Mouse (Mus musculus) forebrain, embryonic 10.5 days (tissue): ENCODE results near the gene Kctd19. TPM values are rescaled to one million over a fixed set of nuclear protein-coding genes. Genes with fewer than 3 reads are reported as not detected.

Experiments used
- DNase-seq: peaks from one replicate; pipeline ENCODE4 v3.0.0-alpha.2; 2017; ENCODE audit warnings: low spot score; ENCODE audit errors: extremely low spot score
- H3K27ac ChIP-seq: fragments of 300-500 bp; sonication (generic); 2 replicates; pipeline ENCODE4 v1.5.1; 2016; ENCODE audit warnings: mild to moderate bottlenecking
- H3K27me3 ChIP-seq: fragments of 300-500 bp; sonication (generic); 2 replicates; pipeline ENCODE4 v1.6.1; 2016; ENCODE audit warnings: mild to moderate bottlenecking; ENCODE audit not compliant: poor library complexity, severe bottlenecking
- H3K36me3 ChIP-seq: fragments of 300-500 bp; sonication (generic); replicated peaks from 2 replicates; pipeline ENCODE4 v1.6.1; 2016; ENCODE audit warnings: mild to moderate bottlenecking, moderate library complexity
- H3K4me1 ChIP-seq: fragments of 300-500 bp; sonication (generic); 2 replicates; pipeline ENCODE4 v1.6.1; 2016
- H3K4me3 ChIP-seq: fragments of 300-500 bp; sonication (generic); 2 replicates; pipeline ENCODE4 v1.5.1; 2016; ENCODE audit warnings: mild to moderate bottlenecking, moderate library complexity
- H3K9me3 ChIP-seq: fragments of 300-500 bp; sonication (generic); 2 replicates; pipeline ENCODE4 v1.6.1; 2016; ENCODE audit warnings: mild to moderate bottlenecking, moderate library complexity
- WGBS: fragments of 180-500 bp; shearing (Covaris S2); methylation state at CpG from one replicate; pipeline ENCODE4 v1.1.7; 2016; 5-methylcytosine and 5-hydroxymethylcytosine counted together
- polyA plus RNA-seq: library from polyadenylated mRNA; unstranded; fragments of >200 nt; fragmentation: Nextera tagmentation; extraction: Ambion mirVana; gene quantifications from 2 replicates; pipeline ENCODE4 v1.2.1, GENCODE M21; 2016

Kctd19 gene
- polyA plus RNA-seq, 1 experiment from 2014 or later = not detected

DNA sequence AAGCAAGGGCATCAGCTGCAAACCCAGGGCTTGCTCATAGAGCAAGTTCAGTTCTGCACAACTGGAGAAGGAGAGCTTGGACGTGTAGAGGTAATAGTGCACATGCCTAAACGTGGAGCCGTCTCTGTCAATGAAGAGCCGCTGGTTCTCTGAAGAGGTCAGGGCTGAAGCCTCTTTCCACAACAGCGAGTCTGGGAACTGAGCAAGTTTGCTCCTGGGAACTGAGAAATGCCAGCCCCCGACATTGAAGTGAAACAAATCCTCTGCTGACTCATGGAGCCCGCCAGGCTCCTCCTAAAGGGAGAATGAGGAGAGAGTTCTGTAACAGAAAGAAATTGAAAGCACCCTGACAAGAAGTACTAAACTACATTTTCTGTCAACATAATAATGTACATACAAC lies 5.0 kb downstream of the Kctd19 start:
- Histone ChIP-seq H3K27ac (no peak overlapping the region), H3K27me3 (peaks cover 16% of the 10 kb centered on the region), H3K9me3 (no peaks in the 10 kb centered on the region), H3K36me3 (no peaks in the 10 kb centered on the region), H3K4me1 (peaks cover 4% of the 10 kb centered on the region), H3K4me3 (no peak overlapping the region)
- 68% methylated on average over 7 of the region's 7 CpGs for WGBS
- no peak for DNase-seq

GRCm38 (mm10) chr8:105406416-105406815 lies 6.9 kb downstream of the Kctd19 start:
- DNase-seq = no peak
- Histone ChIP-seq H3K36me3 (no peaks in the 10 kb centered on the region), H3K27me3 (no peaks in the 10 kb centered on the region), H3K9me3 (no peaks in the 10 kb centered on the region), H3K27ac (no peak overlapping the region), H3K4me3 (no peak overlapping the region), H3K4me1 (peaks cover 3% of the 10 kb centered on the region)
- 87% methylated on average over 10 of the region's 10 CpGs for WGBS

DNA sequence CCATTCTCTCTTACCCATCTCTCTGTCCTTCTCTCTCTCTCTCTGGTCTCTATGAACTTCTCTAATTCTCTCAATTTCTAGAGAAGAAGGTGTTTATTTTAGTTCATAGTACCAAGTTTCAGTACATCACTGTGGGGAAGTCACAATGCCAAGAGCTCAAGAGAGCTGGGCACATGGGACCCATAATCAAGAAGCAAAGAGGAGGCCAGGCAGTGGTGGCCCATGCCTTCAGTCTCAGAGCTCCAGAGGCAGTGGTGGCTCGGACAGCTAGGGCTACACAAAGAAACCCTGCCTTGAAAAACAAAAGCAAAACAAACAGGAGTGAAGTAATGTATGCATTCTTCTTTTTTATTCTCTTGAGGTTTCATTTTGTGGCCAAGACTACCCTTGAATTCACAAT lies 8.8 kb downstream of the Kctd19 start:
- Histone ChIP-seq H3K9me3 (no peaks in the 10 kb centered on the region), H3K27ac (no peak overlapping the region), H3K36me3 (no peaks in the 10 kb centered on the region), H3K4me3 (no peak overlapping the region), H3K4me1 (peaks cover 9% of the 10 kb centered on the region), H3K27me3 (no peaks in the 10 kb centered on the region)
- WGBS = 73% methylated on average over 1 of the region's 1 CpGs
- no peak for DNase-seq

DNA sequence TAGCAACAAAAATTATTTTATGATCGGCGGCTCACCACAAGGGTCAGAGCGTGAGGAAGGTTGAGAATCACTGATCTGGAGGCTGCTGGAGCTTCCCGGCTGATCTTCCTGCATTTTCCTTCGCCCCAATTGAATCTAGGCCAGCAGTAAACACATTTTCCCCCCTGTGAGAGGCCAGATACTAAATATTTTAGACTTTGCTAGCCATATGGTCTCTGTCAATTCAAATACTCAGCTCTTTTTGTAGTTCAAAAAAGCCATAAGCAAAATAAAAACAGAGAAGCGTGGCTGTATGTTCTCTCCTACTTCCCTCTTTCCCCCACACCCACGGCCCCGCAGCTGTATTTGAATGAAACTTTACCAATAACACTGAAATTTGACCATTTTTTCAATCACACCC lies 9.8 kb downstream of the Kctd19 start:
- Histone ChIP-seq H3K36me3 (no peaks in the 10 kb centered on the region), H3K27ac (no peak overlapping the region), H3K4me3 (no peak overlapping the region), H3K9me3 (no peaks in the 10 kb centered on the region), H3K27me3 (no peaks in the 10 kb centered on the region), H3K4me1 (peaks cover 9% of the 10 kb centered on the region)
- no peak for DNase-seq
- 93% methylated on average over 8 of the region's 8 CpGs for WGBS

- Histone ChIP-seq H3K4me3 (no peak overlapping the region), H3K36me3 (no peaks in the 10 kb centered on the region), H3K27me3 (no peaks in the 10 kb centered on the region), H3K27ac (no peak overlapping the region), H3K4me1 (peaks cover 9% of the 10 kb centered on the region), H3K9me3 (no peaks in the 10 kb centered on the region)
- 87% methylated on average over 5 of the region's 5 CpGs for WGBS
- DNase-seq = no peak
These were observed 13.3 kb downstream of the Kctd19 start for GRCm38 (mm10) chr8:105400016-105400415.

DNA sequence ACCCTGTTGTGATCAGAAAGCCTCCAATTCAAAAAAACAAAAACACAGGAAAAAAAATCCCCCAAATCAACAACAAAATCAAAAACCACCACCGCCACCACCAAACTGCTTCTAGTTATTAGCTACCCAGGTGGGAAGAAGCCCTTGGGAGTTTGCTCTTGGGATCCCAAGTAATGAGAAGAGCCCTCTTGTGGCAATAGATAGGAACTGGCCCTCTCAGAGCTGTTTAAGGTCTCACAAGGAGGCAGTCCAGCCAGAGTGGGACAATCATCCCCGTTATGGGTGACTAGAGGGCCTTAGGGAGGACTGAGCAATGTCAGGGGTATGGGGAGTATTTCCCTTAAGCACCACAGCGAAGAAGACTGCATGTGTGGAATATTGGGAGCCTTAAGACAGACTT lies 15.6 kb downstream of the Kctd19 start:
- peaks cover 14% of the 10 kb centered on the region for H3K4me1 ChIP-seq
- H3K27me3 ChIP-seq = no peaks in the 10 kb centered on the region
- no peaks in the 10 kb centered on the region for H3K9me3 ChIP-seq
- WGBS = 41% methylated on average over 3 of the region's 3 CpGs
- H3K4me3 ChIP-seq = no peak overlapping the region
- DNase-seq = no peak
- H3K36me3 ChIP-seq = no peaks in the 10 kb centered on the region
- H3K27ac ChIP-seq = no peak overlapping the region

DNA sequence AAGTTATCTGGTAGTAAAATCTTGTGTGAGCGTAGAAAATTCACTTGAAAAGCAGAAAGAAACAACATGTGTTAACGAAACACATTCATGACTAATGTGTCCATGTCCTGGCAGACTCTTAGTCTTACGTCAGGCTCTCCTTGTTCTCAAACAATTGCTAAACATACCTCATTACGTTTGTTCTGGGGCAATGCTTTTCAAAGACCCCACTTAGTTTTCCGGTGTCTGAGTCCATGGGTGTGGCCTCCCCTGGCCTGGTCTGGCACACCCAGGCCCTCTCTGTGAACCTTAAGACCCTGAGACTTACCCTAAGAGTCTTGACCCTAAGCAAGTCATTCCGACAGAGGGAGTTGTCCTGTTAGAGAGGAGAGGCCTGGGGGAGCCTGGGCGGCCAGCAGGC lies 19.4 kb downstream of the Kctd19 start:
- Histone ChIP-seq H3K9me3 (no peaks in the 10 kb centered on the region), H3K27me3 (no peaks in the 10 kb centered on the region), H3K27ac (no peak overlapping the region), H3K4me1 (peaks cover 5% of the 10 kb centered on the region), H3K4me3 (no peak overlapping the region), H3K36me3 (no peaks in the 10 kb centered on the region)
- DNase-seq = no peak
- 71% methylated on average over 7 of the region's 7 CpGs for WGBS

- Histone ChIP-seq H3K27ac (no peak overlapping the region), H3K27me3 (no peaks in the 10 kb centered on the region), H3K4me1 (peaks cover 5% of the 10 kb centered on the region), H3K4me3 (no peak overlapping the region), H3K9me3 (no peaks in the 10 kb centered on the region), H3K36me3 (no peaks in the 10 kb centered on the region)
- no peak for DNase-seq
- WGBS = 91% methylated on average over 12 of the region's 12 CpGs
These were observed 20.1 kb downstream of the Kctd19 start for GRCm38 (mm10) chr8:105393089-105393787.

DNA sequence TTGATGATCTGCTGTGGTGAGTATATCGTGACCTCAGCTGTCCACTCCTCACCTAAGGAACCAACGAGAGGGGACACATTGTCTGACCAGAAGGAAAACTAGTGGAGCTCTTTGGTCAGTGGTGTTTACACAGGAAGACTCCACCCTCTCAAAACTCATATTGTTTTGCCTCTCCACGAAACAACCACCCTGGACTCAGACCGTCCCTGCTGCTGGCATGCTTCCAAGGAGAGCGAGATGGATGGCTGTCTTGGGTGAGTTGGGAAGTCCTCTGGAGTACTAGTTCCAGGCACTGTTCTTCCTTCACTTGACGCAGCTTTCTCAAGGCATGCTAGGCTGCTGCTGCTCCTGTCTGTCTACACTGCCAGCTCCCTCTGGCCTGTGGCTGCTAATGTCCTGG lies 24.2 kb downstream of the Kctd19 start:
- Histone ChIP-seq H3K27ac (no peak overlapping the region), H3K4me1 (peaks cover 9% of the 10 kb centered on the region), H3K36me3 (no peaks in the 10 kb centered on the region), H3K4me3 (no peak overlapping the region), H3K9me3 (no peaks in the 10 kb centered on the region), H3K27me3 (no peaks in the 10 kb centered on the region)
- 89% methylated on average over 6 of the region's 6 CpGs for WGBS
- no peak for DNase-seq

- Histone ChIP-seq H3K9me3 (no peaks in the 10 kb centered on the region), H3K4me3 (no peak overlapping the region), H3K27ac (no peak overlapping the region), H3K36me3 (no peaks in the 10 kb centered on the region), H3K27me3 (no peaks in the 10 kb centered on the region), H3K4me1 (peaks cover 5% of the 10 kb centered on the region; the same call in 1 of the 2 replicates)
- DNase-seq = no peak
- WGBS = 87% methylated on average over 1 of the region's 1 CpGs
These were observed 26.2 kb downstream of the Kctd19 start for GRCm38 (mm10) chr8:105387151-105387550.

- Histone ChIP-seq H3K9me3 (no peaks in the 10 kb centered on the region), H3K4me1 (peaks cover 5% of the 10 kb centered on the region; the same call in 1 of the 2 replicates), H3K4me3 (no peak overlapping the region), H3K27ac (no peak overlapping the region), H3K27me3 (no peaks in the 10 kb centered on the region), H3K36me3 (no peaks in the 10 kb centered on the region)
- 97% methylated on average over 2 of the region's 2 CpGs for whole genome bisulfite sequencing
- no peak for DNase-seq
These were observed 29.2 kb downstream of the Kctd19 start for GRCm38 (mm10) chr8:105384070-105384469.

- Histone ChIP-seq H3K36me3 (no peaks in the 10 kb centered on the region), H3K27me3 (no peaks in the 10 kb centered on the region), H3K4me1 (peaks cover 5% of the 10 kb centered on the region; the same call in 1 of the 2 replicates), H3K27ac (no peak overlapping the region), H3K4me3 (no peak overlapping the region), H3K9me3 (no peaks in the 10 kb centered on the region)
- WGBS = 90% methylated on average over 12 of the region's 12 CpGs
- no peak for DNase-seq
These were observed 33.0 kb downstream of the Kctd19 start for GRCm38 (mm10) chr8:105380308-105380707.

DNA sequence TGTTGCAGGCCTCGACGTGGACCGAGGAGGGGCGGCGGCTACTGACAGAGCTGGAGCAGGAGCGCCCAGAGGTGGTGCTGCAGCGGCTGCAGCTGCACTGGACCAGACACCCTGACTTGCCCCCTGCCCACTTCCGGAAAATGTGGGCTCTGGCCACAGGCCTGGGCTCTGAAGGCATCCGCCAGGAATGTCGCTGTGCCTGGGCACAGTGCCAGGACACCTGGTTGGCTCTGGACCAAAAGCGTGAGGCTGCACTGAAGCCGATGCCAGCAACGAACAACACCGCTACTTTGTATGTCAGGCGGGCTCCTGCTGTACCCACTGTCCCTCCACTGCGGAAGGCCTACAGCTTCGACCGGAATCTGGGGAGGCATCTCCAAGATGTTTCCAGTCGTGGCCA lies 34.6 kb downstream of the Kctd19 start:
- DNase-seq = no peak
- H3K9me3 ChIP-seq = peaks cover 4% of the 10 kb centered on the region; the same call in 1 of the 2 replicates
- WGBS = 86% methylated on average over 19 of the region's 19 CpGs
- no peaks in the 10 kb centered on the region for H3K36me3 ChIP-seq
- H3K4me3 ChIP-seq = no peak overlapping the region
- H3K27me3 ChIP-seq = peaks cover 4% of the 10 kb centered on the region; the same call in 1 of the 2 replicates
- H3K27ac ChIP-seq = peak overlapping the region; percentile 37; the same call in 1 of the 2 replicates
- H3K4me1 ChIP-seq = peaks cover 15% of the 10 kb centered on the region
